Mouse (Mus musculus) myocyte (in vitro differentiated cells): ENCODE measurements at regions not wholly inside any gene's neighbourhood (a gene's known extent, or its start where the extent isn't known, plus 50 kb on each side); places are given as distances from the start of the nearest gene placed in this dataset.

ENCODE experiments used
- MYOG ChIP-seq, 3 experiments: IDR thresholded peaks; one replicate each; pipeline ENCODE4 v1.6.1; 2011; ENCODE audit warnings: control low read depth in 2 of 3, low read depth in 2 of 3, mild to moderate bottlenecking in 2 of 3; ENCODE audit not compliant: insufficient read length in 2 of 3, control insufficient read depth in 1 of 3, insufficient read depth in 1 of 3
- POLR2A ChIP-seq: IDR thresholded peaks from one replicate; pipeline ENCODE4 v1.6.1; 2011; ENCODE audit warnings: low read depth, mild to moderate bottlenecking, control low read depth, moderate library complexity; ENCODE audit not compliant: insufficient read length
- USF1 ChIP-seq: IDR thresholded peaks from one replicate; pipeline ENCODE4 v1.6.1; 2011; ENCODE audit warnings: low read depth, mild to moderate bottlenecking, control low read depth, moderate library complexity

DNA sequence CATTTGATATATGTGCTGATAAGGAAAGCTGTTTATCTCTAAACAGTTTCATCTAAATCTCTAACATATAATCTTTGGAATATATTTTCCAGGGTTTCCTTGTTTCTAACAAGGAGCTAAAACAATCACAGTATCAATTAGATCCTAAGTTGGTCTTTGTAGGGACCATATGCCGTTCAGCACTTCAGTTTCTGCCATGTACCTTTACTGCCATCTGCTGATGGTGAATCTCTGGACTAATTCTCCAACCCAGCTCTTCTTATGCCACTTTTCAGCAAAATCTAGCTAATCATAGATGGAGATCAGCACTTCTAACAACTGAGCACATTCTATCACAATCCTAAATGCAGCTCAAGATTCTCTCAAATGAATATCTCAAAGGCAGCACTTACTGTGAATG is 370.5 kb downstream of the Phf3 start:
- TF ChIP-seq MYOG (IDR thresholded peaks at IDR 0.05; ENCODE audit: control insufficient read depth in 1 of 3, insufficient read depth in 1 of 3, insufficient read length in 2 of 3, low read depth in 2 of 3): no peak
- no peak for TF ChIP-seq USF1
- no peak for TF ChIP-seq POLR2A
